Mouse (Mus musculus): ENCODE results near the gene Brd1. TPM values are rescaled to one million over a fixed set of nuclear protein-coding genes. Genes with fewer than 3 reads are reported as not detected.
"Not testable (repeated sequence)": the region's sequence is repeated elsewhere in the genome, so short reads cannot be mapped to it uniquely, and the experiment has no call there.

The Brd1 gene
- total and polyA plus RNA-seq, 3 experiments, result 49.8 to 64.0 (median 59.4) TPM

DNA sequence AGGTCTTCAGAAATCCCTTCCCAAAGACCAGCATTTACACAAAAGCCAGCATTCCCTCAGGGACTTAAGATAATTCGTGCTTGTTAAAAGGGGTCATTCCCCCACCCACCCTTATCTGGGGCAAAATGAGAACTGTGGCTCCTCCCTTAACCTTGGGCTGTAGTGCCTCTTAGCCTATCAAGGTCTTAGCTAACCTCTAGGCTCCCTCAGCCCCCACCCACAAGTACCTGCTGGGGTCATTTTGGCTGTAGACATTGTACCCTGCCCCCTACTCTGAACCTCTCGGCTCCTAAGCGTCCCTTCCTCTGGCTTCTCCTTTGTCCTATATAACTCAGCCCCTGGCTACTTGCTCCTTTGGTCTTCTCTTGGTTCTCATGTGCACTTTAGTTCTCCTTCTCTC lies 11.9 kb upstream of the Brd1 start:
- Histone ChIP-seq H3K4me3 (ENCODE audit: low read depth, low read length) (no peak overlapping the region), H3K4me1 (ENCODE audit: insufficient read depth, low read depth, low read length) (peaks cover 25% of the 10 kb centered on the region), H3K36me3 (replicated peaks) (no peaks in the 10 kb centered on the region), H3K9me3 (replicated peaks) (no peaks in the 10 kb centered on the region), H3K27me3 (ENCODE audit: insufficient read depth, low read length) (no peaks in the 10 kb centered on the region; the same call in 1 of the 2 replicates)
- ATAC-seq (ENCODE audit: extremely low read depth, insufficient number of reproducible peaks, low FRiP score, poor library complexity, severe bottlenecking), result no peak
- DNase-seq (ENCODE audit: low spot score), result no peak
- TF ChIP-seq POLR2AphosphoS5 (IDR thresholded peaks at IDR 0.05; ENCODE audit: insufficient replicate concordance, low read depth, low read length) (no peak), CTCF (IDR thresholded peaks at IDR 0.05; ENCODE audit: low read depth, low read length) (no peak), GATA2 (IDR thresholded peaks at IDR 0.05; ENCODE audit: borderline replicate concordance, low read depth, low read length) (no peak), GATA1 (IDR thresholded peaks at IDR 0.05; ENCODE audit: borderline replicate concordance, low read length) (no peak), TAL1 (conservative IDR thresholded peaks at IDR 0.05; ENCODE audit: low read depth, low read length) (no peak)

DNA sequence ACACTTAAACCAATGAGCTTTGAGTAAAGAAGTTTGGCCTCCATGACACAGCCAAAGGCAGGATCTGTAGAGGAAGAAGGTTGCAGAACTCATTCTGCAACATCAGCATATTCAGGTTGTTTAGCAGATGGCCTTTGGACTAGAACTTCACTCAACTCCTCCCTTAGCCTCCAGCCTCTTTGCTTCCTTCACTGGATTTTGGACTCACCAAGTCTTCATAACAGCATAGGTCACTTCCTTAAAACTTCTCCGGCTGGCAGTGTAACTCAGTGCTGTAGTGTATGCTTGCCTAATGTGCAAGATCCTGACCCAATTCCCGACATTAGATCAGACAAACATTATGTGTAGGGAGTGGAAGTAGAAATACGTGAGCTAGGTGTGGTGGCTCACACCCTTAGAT lies 11.3 kb upstream of the Brd1 start:
- DNase-seq (ENCODE audit: low spot score), result no peak
- no peaks in the 10 kb centered on the region for H3K36me3 ChIP-seq (replicated peaks)
- H3K27me3 ChIP-seq (ENCODE audit: insufficient read depth, low read length), result no peaks in the 10 kb centered on the region; the same call in 1 of the 2 replicates
- ATAC-seq (ENCODE audit: extremely low read depth, insufficient number of reproducible peaks, low FRiP score, poor library complexity, severe bottlenecking), result no peak
- H3K4me1 ChIP-seq (ENCODE audit: insufficient read depth, low read depth, low read length), result peaks cover 19% of the 10 kb centered on the region
- TF ChIP-seq POLR2AphosphoS5 (IDR thresholded peaks at IDR 0.05; ENCODE audit: insufficient replicate concordance, low read depth, low read length), result no peak
- no peak for TF ChIP-seq TAL1 (conservative IDR thresholded peaks at IDR 0.05; ENCODE audit: low read depth, low read length)
- TF ChIP-seq GATA2 (IDR thresholded peaks at IDR 0.05; ENCODE audit: borderline replicate concordance, low read depth, low read length), result no peak
- no peak for TF ChIP-seq GATA1 (IDR thresholded peaks at IDR 0.05; ENCODE audit: borderline replicate concordance, low read length)
- TF ChIP-seq CTCF (IDR thresholded peaks at IDR 0.05; ENCODE audit: low read depth, low read length), result no peak
- H3K9me3 ChIP-seq (replicated peaks), result no peaks in the 10 kb centered on the region
- H3K4me3 ChIP-seq (ENCODE audit: low read depth, low read length), result no peak overlapping the region

- H3K36me3 ChIP-seq (replicated peaks); H3K27me3 ChIP-seq (ENCODE audit: insufficient read depth, low read length); H3K4me3 ChIP-seq (ENCODE audit: low read depth, low read length); DNase-seq (ENCODE audit: low spot score); H3K9me3 ChIP-seq (replicated peaks); ATAC-seq (ENCODE audit: extremely low read depth, insufficient number of reproducible peaks, low FRiP score, poor library complexity, severe bottlenecking): not testable (repeated sequence)
- peaks cover 11% of the 10 kb centered on the region; the same call in 1 of the 2 replicates for H3K4me1 ChIP-seq (ENCODE audit: insufficient read depth, low read depth, low read length)
Observed at GRCm38 (mm10) chr15:88743371-88743770, 9.3 kb upstream of the Brd1 start.

- Histone ChIP-seq H3K27me3 (ENCODE audit: insufficient read depth, low read length) (no peaks in the 10 kb centered on the region; the same call in 1 of the 2 replicates), H3K36me3 (replicated peaks) (peaks cover 2% of the 10 kb centered on the region), H3K4me1 (ENCODE audit: insufficient read depth, low read depth, low read length) (peaks cover 8% of the 10 kb centered on the region; the same call in 1 of the 2 replicates), H3K4me3 (ENCODE audit: low read depth, low read length) (no peak overlapping the region), H3K9me3 (replicated peaks) (no peaks in the 10 kb centered on the region)
- no peak for ATAC-seq (ENCODE audit: extremely low read depth, insufficient number of reproducible peaks, low FRiP score, poor library complexity, severe bottlenecking)
- TF ChIP-seq CTCF (IDR thresholded peaks at IDR 0.05; ENCODE audit: low read depth, low read length) (no peak), POLR2AphosphoS5 (IDR thresholded peaks at IDR 0.05; ENCODE audit: insufficient replicate concordance, low read depth, low read length) (no peak), GATA2 (IDR thresholded peaks at IDR 0.05; ENCODE audit: borderline replicate concordance, low read depth, low read length) (no peak), GATA1 (IDR thresholded peaks at IDR 0.05; ENCODE audit: borderline replicate concordance, low read length) (no peak), TAL1 (conservative IDR thresholded peaks at IDR 0.05; ENCODE audit: low read depth, low read length) (no peak)
- DNase-seq (ENCODE audit: low spot score), result no peak
Observed at GRCm38 (mm10) chr15:88741366-88741765, 7.3 kb upstream of the Brd1 start.

DNA sequence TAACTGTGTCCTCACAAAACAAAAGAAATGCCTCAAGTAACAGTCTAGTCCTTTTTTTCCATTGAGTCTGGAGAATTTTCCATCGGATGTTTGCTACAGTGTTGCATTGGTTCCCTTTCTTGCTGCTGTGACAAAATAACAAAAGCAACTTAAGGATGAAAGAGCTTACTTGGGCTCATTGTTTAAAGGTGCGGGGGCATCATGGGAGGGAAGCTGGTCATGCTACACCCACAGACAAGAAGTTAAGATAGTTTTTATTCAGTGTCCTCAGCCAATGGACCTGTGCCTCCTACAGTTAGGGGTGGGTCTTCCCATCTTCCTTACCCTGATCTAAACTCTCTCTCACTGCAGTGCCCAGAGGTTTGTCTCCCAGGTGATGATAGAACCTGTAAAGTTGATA lies 4.4 kb upstream of the Brd1 start:
- H3K4me3 ChIP-seq (ENCODE audit: low read depth, low read length), result no peak overlapping the region
- peaks cover 8% of the 10 kb centered on the region for H3K36me3 ChIP-seq (replicated peaks)
- no peaks in the 10 kb centered on the region for H3K9me3 ChIP-seq (replicated peaks)
- peaks cover 21% of the 10 kb centered on the region for H3K4me1 ChIP-seq (ENCODE audit: insufficient read depth, low read depth, low read length)
- no peak for DNase-seq (ENCODE audit: low spot score)
- no peak for TF ChIP-seq GATA1 (IDR thresholded peaks at IDR 0.05; ENCODE audit: borderline replicate concordance, low read length)
- no peak for TF ChIP-seq TAL1 (conservative IDR thresholded peaks at IDR 0.05; ENCODE audit: low read depth, low read length)
- TF ChIP-seq GATA2 (IDR thresholded peaks at IDR 0.05; ENCODE audit: borderline replicate concordance, low read depth, low read length), result no peak
- no peak for TF ChIP-seq POLR2AphosphoS5 (IDR thresholded peaks at IDR 0.05; ENCODE audit: insufficient replicate concordance, low read depth, low read length)
- TF ChIP-seq CTCF (IDR thresholded peaks at IDR 0.05; ENCODE audit: low read depth, low read length), result no peak
- no peak for ATAC-seq (ENCODE audit: extremely low read depth, insufficient number of reproducible peaks, low FRiP score, poor library complexity, severe bottlenecking)
- H3K27me3 ChIP-seq (ENCODE audit: insufficient read depth, low read length), result no peaks in the 10 kb centered on the region; the same call in 1 of the 2 replicates

DNA sequence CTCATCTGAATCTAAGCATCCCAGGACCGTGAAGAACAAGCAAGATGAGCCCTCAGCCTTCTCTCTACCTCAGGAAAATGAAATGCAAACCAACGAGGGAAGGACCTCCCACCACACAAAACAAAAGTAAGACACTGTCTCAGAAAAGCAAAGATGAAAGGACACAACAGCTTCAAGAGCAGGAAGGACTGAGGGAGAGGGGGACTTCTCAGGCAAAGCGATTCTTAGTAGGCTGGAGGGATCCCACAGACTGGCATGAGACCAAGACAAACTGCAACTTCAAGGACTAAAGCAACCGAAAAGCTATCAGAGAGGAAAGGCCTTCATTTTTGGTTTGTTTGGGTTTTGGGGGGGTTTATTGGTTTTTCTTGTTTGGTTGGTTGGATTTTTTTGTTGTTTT lies 2.1 kb upstream of the Brd1 start:
- Histone ChIP-seq H3K4me3 (ENCODE audit: low read depth, low read length) (no peak overlapping the region), H3K27me3 (ENCODE audit: insufficient read depth, low read length) (no peaks in the 10 kb centered on the region; the same call in 1 of the 2 replicates), H3K4me1 (ENCODE audit: insufficient read depth, low read depth, low read length) (peaks cover 39% of the 10 kb centered on the region), H3K36me3 (replicated peaks) (peaks cover 24% of the 10 kb centered on the region), H3K9me3 (replicated peaks) (no peaks in the 10 kb centered on the region)
- no peak for ATAC-seq (ENCODE audit: extremely low read depth, insufficient number of reproducible peaks, low FRiP score, poor library complexity, severe bottlenecking)
- TF ChIP-seq GATA1 (IDR thresholded peaks at IDR 0.05; ENCODE audit: borderline replicate concordance, low read length), result no peak
- TF ChIP-seq TAL1 (conservative IDR thresholded peaks at IDR 0.05; ENCODE audit: low read depth, low read length), result no peak
- no peak for TF ChIP-seq CTCF (IDR thresholded peaks at IDR 0.05; ENCODE audit: low read depth, low read length)
- no peak for TF ChIP-seq POLR2AphosphoS5 (IDR thresholded peaks at IDR 0.05; ENCODE audit: insufficient replicate concordance, low read depth, low read length)
- TF ChIP-seq GATA2 (IDR thresholded peaks at IDR 0.05; ENCODE audit: borderline replicate concordance, low read depth, low read length), result no peak
- no peak for DNase-seq (ENCODE audit: low spot score)
